Mouse (Mus musculus): Measurements from ENCODE around the gene Thbd.

Gene Thbd

GRCm38 (mm10) chr2:148386927-148387326 lies 21.1 kb downstream of the Thbd start:
- DNase-seq (ENCODE audit: low read depth, low spot score), result no peak

GRCm38 (mm10) chr2:148386476-148386875 lies 21.5 kb downstream of the Thbd start:
- no peak for DNase-seq (ENCODE audit: low read depth, low spot score)

- no peak for DNase-seq (ENCODE audit: low read depth, low spot score)
Measured at GRCm38 (mm10) chr2:148381076-148381475, 26.9 kb downstream of the Thbd start.

GRCm38 (mm10) chr2:148379899-148380413 lies 28.0 kb downstream of the Thbd start:
- DNase-seq (ENCODE audit: low read depth, low spot score), result no peak

- no peak for DNase-seq (ENCODE audit: low read depth, low spot score)
Measured at GRCm38 (mm10) chr2:148378817-148379342, 29.1 kb downstream of the Thbd start.

GRCm38 (mm10) chr2:148375326-148376150 lies 32.5 kb downstream of the Thbd start:
- peak; percentile 29 for DNase-seq (ENCODE audit: low read depth, low spot score)

- no peak for DNase-seq (ENCODE audit: low read depth, low spot score)
Measured at GRCm38 (mm10) chr2:148373602-148374071, 34.4 kb downstream of the Thbd start.

GRCm38 (mm10) chr2:148371743-148372630 lies 36.0 kb downstream of the Thbd start:
- no peak for DNase-seq (ENCODE audit: low read depth, low spot score)

- DNase-seq (ENCODE audit: low read depth, low spot score), result no peak
Measured at GRCm38 (mm10) chr2:148365227-148365626, 42.8 kb downstream of the Thbd start.

GRCm38 (mm10) chr2:148364536-148364935 lies 43.5 kb downstream of the Thbd start:
- no peak for DNase-seq (ENCODE audit: low read depth, low spot score)

- DNase-seq (ENCODE audit: low read depth, low spot score), result no peak
Measured at GRCm38 (mm10) chr2:148357145-148357544, 50.8 kb downstream of the Thbd start.
